Mouse (Mus musculus): Measurements from ENCODE around the gene Gatd1.

DNA sequence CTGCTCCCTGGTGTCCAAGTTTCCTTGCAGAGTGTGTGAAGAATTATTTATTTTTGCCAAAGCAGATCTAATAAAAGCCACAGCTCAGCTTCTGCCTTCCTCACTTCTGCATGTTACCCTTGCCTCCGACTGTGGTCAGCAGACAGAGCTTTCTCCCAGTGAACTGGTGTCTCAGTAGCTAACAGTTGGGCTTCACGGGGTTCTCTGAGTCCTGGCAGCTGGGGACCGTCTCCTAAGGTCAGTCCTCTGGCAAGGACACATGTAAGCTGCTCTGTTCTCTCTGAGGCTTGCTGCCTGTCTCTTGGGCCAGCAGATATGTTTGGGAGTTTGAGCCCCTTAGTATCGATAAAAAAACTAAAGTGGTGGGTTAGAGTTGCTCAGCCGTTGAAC is 46.1 kb upstream of the Gatd1 start:
- TF ChIP-seq GATA1 (IDR thresholded peaks at IDR 0.05; ENCODE audit: borderline replicate concordance, low read length) (no peak), CTCF (IDR thresholded peaks at IDR 0.05; ENCODE audit: low read depth, low read length) (no peak)
